Mouse (Mus musculus) C2C12 (cell line): ENCODE results near the gene Tspan15.

ENCODE experiments used
- CEBPB ChIP-seq: IDR thresholded peaks from one replicate; pipeline ENCODE4 v1.6.1; 2011; ENCODE audit warnings: low read depth, mild to moderate bottlenecking, control low read depth, moderate library complexity
- CTCF ChIP-seq: IDR thresholded peaks from one replicate; pipeline ENCODE4 v1.5.1; 2011; ENCODE audit not compliant: control insufficient read depth, insufficient read depth, insufficient read length
- MAX ChIP-seq: IDR thresholded peaks from one replicate; pipeline ENCODE4 v1.6.1; 2011; ENCODE audit warnings: mild to moderate bottlenecking, control low read depth
- MYOD1 ChIP-seq: IDR thresholded peaks from one replicate; pipeline ENCODE4 v1.6.1; 2011; ENCODE audit warnings: low read depth; ENCODE audit not compliant: control insufficient read depth, insufficient read length
- MYOG ChIP-seq: IDR thresholded peaks from one replicate; pipeline ENCODE4 v1.6.1; 2011; ENCODE audit not compliant: control insufficient read depth, insufficient read length; ENCODE audit errors: extremely low read depth

DNA sequence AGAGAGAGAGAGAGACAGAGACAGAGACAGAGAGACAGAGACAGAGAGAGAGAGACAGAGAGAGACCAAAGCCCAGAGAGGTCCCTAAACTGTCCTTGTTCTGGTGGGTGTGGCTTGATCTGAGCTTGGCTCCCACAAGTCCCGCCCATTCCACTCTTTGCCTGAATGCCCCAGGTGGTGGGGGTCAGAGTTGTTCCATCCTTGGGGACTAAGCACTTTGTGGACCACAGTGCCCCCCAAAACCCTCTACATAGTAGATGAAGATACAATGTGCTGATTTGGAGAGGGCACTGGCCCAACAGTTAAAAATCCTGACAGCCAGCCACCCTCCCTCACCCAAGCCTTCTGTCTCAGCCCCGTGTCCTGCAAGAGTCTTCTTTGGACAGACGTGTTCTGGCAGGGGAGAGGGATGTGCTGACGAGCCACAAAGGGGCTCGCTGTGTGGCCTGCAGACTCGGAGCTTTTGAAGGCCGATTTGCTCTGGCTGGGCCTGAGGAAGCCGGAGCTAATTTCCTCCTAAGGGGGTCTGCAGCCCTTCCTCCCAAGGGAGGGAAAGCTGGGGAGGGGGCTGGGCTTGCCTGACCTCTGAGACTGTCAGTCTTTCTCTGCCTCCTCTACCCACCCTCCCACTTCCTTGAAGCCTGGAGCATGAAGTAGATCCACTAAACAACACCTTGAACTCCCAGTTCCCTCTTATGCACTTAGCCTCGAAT lies 58.1 kb downstream of the Tspan15 start:
- TF ChIP-seq CTCF = no peak
- no peak for TF ChIP-seq MYOD1
- no peak for TF ChIP-seq MAX
- TF ChIP-seq CEBPB = no peak
- TF ChIP-seq MYOG = no peak
